Mouse (Mus musculus) thymus, adult 2 months (tissue): ENCODE measurements around the gene Creb3l1. TPM values are rescaled to one million over a fixed set of nuclear protein-coding genes. Genes with fewer than 3 reads are reported as not detected.

Experiments used
- DNase-seq: peaks from one replicate; pipeline ENCODE4 v3.0.0; 2021
- H3K27ac ChIP-seq: fragments of 200-500 bp; 2 replicates; pipeline ENCODE4 v1.5.1; 2012; ENCODE audit warnings: low read length, control low read depth; ENCODE audit not compliant: control insufficient read depth, insufficient read depth
- H3K27me3 ChIP-seq: fragments of 200-500 bp; 2 replicates; pipeline ENCODE4 v1.6.1; 2012; ENCODE audit warnings: mild to moderate bottlenecking, low read length, moderate library complexity, mixed read lengths; ENCODE audit not compliant: control insufficient read depth, insufficient read depth
- H3K36me3 ChIP-seq: fragments of 200-500 bp; 2 replicates; pipeline ENCODE4 v1.6.1; 2012; ENCODE audit warnings: mild to moderate bottlenecking, low read length, moderate library complexity; ENCODE audit not compliant: control insufficient read depth, insufficient read depth
- H3K4me1 ChIP-seq: fragments of 200-500 bp; replicated peaks from 2 replicates; pipeline ENCODE4 v1.6.1; 2012; ENCODE audit warnings: low read length; ENCODE audit not compliant: control insufficient read depth, insufficient read depth
- H3K4me3 ChIP-seq: fragments of 200-500 bp; 2 replicates; pipeline ENCODE4 v1.5.1; 2012; ENCODE audit warnings: mild to moderate bottlenecking, low read length, control low read depth, moderate library complexity; ENCODE audit not compliant: control insufficient read depth, insufficient read depth
- CTCF ChIP-seq: fragments of 200-500 bp; IDR thresholded peaks from 2 replicates; pipeline ENCODE4 v1.5.1; 2012; ENCODE audit warnings: mild to moderate bottlenecking, control low read depth, low read length, moderate library complexity, borderline replicate concordance; ENCODE audit not compliant: control insufficient read depth, poor library complexity, insufficient read depth; ENCODE audit errors: extremely low read depth
- POLR2A ChIP-seq: fragments of 200-500 bp; IDR thresholded peaks from 2 replicates; pipeline ENCODE4 v1.6.1; 2012; ENCODE audit warnings: mild to moderate bottlenecking, low read length, control low read depth, moderate library complexity; ENCODE audit not compliant: control insufficient read depth, poor library complexity, insufficient read depth; ENCODE audit errors: extremely low read depth
- WGBS: fragments of 180-500 bp; shearing (Covaris S2); methylation state at CpG from one replicate; pipeline ENCODE4 v1.1.7; 2018; 5-methylcytosine and 5-hydroxymethylcytosine counted together
- polyA plus RNA-seq: library from polyadenylated mRNA; depleted of rRNA; stranded (reverse); fragments of >200 nt; gene quantifications from 2 replicates; pipeline ENCODE4 v1.2.3, GENCODE M21; 2012

The Creb3l1 gene
- polyA plus RNA-seq, 1 experiment = 1.8 TPM

DNA sequence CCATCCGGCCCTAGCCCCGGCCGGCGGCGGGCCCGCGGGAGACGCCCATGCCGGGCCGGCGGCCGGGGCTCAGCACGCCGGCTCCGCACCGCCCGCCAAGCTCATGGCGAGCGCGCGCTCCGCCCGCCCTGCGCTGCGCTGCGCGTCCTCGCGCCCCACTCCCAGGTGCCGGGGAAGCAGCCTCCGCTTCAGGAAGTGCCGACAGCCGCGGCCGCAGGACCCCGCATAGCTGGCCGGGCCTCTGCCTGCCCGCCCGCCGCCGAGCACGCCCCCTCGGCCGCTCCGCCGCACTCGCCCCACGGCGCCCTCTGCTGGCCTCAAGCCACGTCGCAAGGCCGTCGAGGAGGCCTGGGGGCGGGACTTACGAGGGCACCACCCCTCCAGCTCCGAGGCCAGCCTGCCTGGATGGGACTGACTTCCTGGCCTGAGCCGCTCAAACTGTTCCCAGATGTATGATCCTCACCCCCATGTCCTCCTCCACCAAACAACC lies 60.8 kb downstream of the Creb3l1 start:
- WGBS = under 1% methylated on average over 57 of the region's 57 CpGs
- H3K4me1 ChIP-seq = peaks cover 54% of the 10 kb centered on the region
- TF ChIP-seq POLR2A (peak; percentile 82), CTCF (peak; percentile 92)

DNA sequence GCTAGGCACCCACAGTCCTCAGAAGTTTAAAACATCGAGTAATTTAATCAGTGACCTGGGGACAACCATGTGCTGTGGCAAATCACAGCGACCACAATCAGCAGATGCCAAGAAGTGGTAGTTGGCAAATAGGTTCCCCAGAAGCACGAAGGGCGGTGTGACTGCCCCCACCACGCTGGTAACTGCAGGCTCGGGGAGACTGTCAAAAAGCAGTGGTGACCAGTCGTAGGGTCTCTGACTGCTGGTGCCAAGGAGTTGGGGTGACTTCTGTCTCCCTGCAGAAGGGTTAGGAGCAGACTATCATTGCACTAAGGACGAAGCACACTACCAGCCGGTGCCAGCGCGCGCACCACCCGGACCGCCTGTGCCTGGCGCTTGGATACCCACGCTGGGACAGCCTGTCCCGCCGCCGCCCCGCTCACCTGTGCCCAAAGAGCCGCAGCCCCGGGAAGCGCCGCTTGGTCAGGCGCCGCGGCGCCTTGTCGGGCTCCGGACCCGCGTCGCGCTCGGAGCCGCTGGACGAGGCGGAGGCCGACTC lies 61.4 kb downstream of the Creb3l1 start:
- no peak for TF ChIP-seq CTCF
- WGBS = under 1% methylated on average over 39 of the region's 39 CpGs
- peak overlapping the region; percentile 73 for H3K4me3 ChIP-seq
- H3K36me3 ChIP-seq = no peaks in the 10 kb centered on the region
- H3K27me3 ChIP-seq = no peaks in the 10 kb centered on the region
- DNase-seq = no peak
- H3K4me1 ChIP-seq = peaks cover 57% of the 10 kb centered on the region
- peak overlapping the region; percentile 88 for H3K27ac ChIP-seq

More for the DNA sequence above, 60.8 kb downstream of the Creb3l1 start:
- Histone ChIP-seq H3K4me3 (peak overlapping the region; percentile 73), H3K36me3 (no peaks in the 10 kb centered on the region), H3K27me3 (no peaks in the 10 kb centered on the region), H3K27ac (peak overlapping the region; percentile 2; the same call in 1 of the 2 replicates)
- DNase-seq = peak; percentile 97

- DNase-seq = peak; percentile 43
- Histone ChIP-seq H3K4me3 (peak overlapping the region; percentile 73), H3K36me3 (no peaks in the 10 kb centered on the region), H3K27me3 (no peaks in the 10 kb centered on the region), H3K4me1 (peaks cover 64% of the 10 kb centered on the region), H3K27ac (peak overlapping the region; percentile 88)
- 12% methylated on average over 4 of the region's 4 CpGs for WGBS
- TF ChIP-seq CTCF (0 out of 2 replicates have a peak, but pooled peaks have one; percentile 25), POLR2A (no peak)
These were observed 62.2 kb downstream of the Creb3l1 start for GRCm38 (mm10) chr2:91961901-91962761.

- peaks cover 73% of the 10 kb centered on the region for H3K4me1 ChIP-seq
These were observed 63.8 kb downstream of the Creb3l1 start for GRCm38 (mm10) chr2:91960459-91960858.

GRCm38 (mm10) chr2:91959544-91960410 lies 64.5 kb downstream of the Creb3l1 start:
- no peak overlapping the region for H3K4me3 ChIP-seq
- no peaks in the 10 kb centered on the region for H3K36me3 ChIP-seq
- no peak overlapping the region for H3K27ac ChIP-seq
- peaks cover 73% of the 10 kb centered on the region for H3K4me1 ChIP-seq
- H3K27me3 ChIP-seq = no peaks in the 10 kb centered on the region
- no peak for DNase-seq
- WGBS = 86% methylated on average over 11 of the region's 11 CpGs
- TF ChIP-seq POLR2A (no peak), CTCF (no peak)

More at GRCm38 (mm10) chr2:91960459-91960858, 63.8 kb downstream of the Creb3l1 start:
- Histone ChIP-seq H3K27ac (no peak overlapping the region; the same call in 1 of the 2 replicates), H3K4me3 (no peak overlapping the region), H3K36me3 (no peaks in the 10 kb centered on the region), H3K27me3 (no peaks in the 10 kb centered on the region)
- DNase-seq = no peak
- no peak for TF ChIP-seq POLR2A
- no peak for TF ChIP-seq CTCF
- WGBS = 89% methylated on average over 5 of the region's 5 CpGs
